8 mouse cellular contexts compared by ENCODE assay signal in genomic region chr16:66190801-66191200, GRCm38 (mm10).
DNase-seq lines count a peak whose midpoint lies in the region; ATAC-seq and TF ChIP-seq lines count a peak whose summit lies in the region.

No protein-coding gene starts in this region.

- H3K36me3 ChIP-seq in forebrain, postnatal 0 days (ENCODE audit: insufficient read depth) = no peaks in the 10 kb centered on the region
- H3K36me3 ChIP-seq in forebrain, embryonic 11.5 days (ENCODE audit: control insufficient read depth, insufficient read depth, low read length) = no peaks in the 10 kb centered on the region

- peak; percentile 80 for TF ChIP-seq CTCF in forebrain, postnatal 0 days (IDR thresholded peaks at IDR 0.05; ENCODE audit: low read depth)

- H3K27ac ChIP-seq in forebrain, postnatal 0 days (ENCODE audit: low read depth, low read length) = no peak overlapping the region
- H3K27ac ChIP-seq in forebrain, embryonic 11.5 days (ENCODE audit: low read depth, low read length) = no peak overlapping the region

- 24% methylated on average over 2 of the region's 2 CpGs for WGBS in forebrain, postnatal 0 days
- 32% methylated on average over 2 of the region's 2 CpGs for WGBS in forebrain, embryonic 11.5 days

- no peak overlapping the region for H3K4me2 ChIP-seq in forebrain, postnatal 0 days (ENCODE audit: low read depth)
- H3K4me2 ChIP-seq in forebrain, embryonic 11.5 days (ENCODE audit: low read depth, low read length, severe bottlenecking) = no peak overlapping the region

- no peak; the same call in 1 of the 2 replicates for ATAC-seq in forebrain, postnatal 0 days
- ATAC-seq in forebrain, embryonic 11.5 days (replicated peaks; ENCODE audit: low FRiP score) = no peak

- no peak overlapping the region for H3K9ac ChIP-seq in forebrain, postnatal 0 days
- no peak overlapping the region for H3K9ac ChIP-seq in forebrain, embryonic 11.5 days (ENCODE audit: low read length)

- H3K9me3 ChIP-seq in forebrain, postnatal 0 days (ENCODE audit: low read length) = no peaks in the 10 kb centered on the region
- H3K9me3 ChIP-seq in forebrain, embryonic 11.5 days (ENCODE audit: control insufficient read depth, low read length) = no peaks in the 10 kb centered on the region

- no peaks in the 10 kb centered on the region for H3K4me1 ChIP-seq in forebrain, postnatal 0 days (ENCODE audit: insufficient read depth)
- no peaks in the 10 kb centered on the region for H3K4me1 ChIP-seq in forebrain, embryonic 11.5 days (replicated peaks; ENCODE audit: control insufficient read depth, insufficient read depth, low read length)

- peak; percentile 81 for DNase-seq in forebrain, postnatal 0 days
- no peak for DNase-seq in forebrain, embryonic 11.5 days (ENCODE audit: low spot score)
- peak; percentile 4 for DNase-seq in lung, postnatal 10 days
- no peak for DNase-seq in lung, postnatal 4 days
- DNase-seq in cerebellum, postnatal 10 days = peak; percentile 65 to 81
- DNase-seq in left cerebral cortex, postnatal 4 days = peak; percentile 23
- DNase-seq in spleen, postnatal 36 days (ENCODE audit: low spot score in 2 of 2) = no peak
- DNase-seq in ovary, postnatal 36 days (ENCODE audit: low spot score) = no peak

- no peaks in the 10 kb centered on the region for H3K27me3 ChIP-seq in forebrain, postnatal 0 days (ENCODE audit: insufficient read depth, low read length)
- no peaks in the 10 kb centered on the region for H3K27me3 ChIP-seq in forebrain, embryonic 11.5 days (ENCODE audit: control insufficient read depth, insufficient read depth, low read length)

- intact Hi-C loops in left cerebral cortex, postnatal 4 days (cut with DNase I) = no loop called here

- H3K4me3 ChIP-seq in forebrain, postnatal 0 days (ENCODE audit: low read depth, low read length) = no peak overlapping the region
- H3K4me3 ChIP-seq in forebrain, embryonic 11.5 days (ENCODE audit: low read depth, low read length) = no peak overlapping the region

Comparison
In these comparisons a context has a peak if more than half of its experiments do, and no peak if none do; other contexts are left out.
1. DNase-seq: peak in forebrain, postnatal 0 days (single experiment), lung, postnatal 10 days (single experiment), cerebellum, postnatal 10 days (2 of 2) and left cerebral cortex, postnatal 4 days (single experiment); none in forebrain, embryonic 11.5 days (single experiment), lung, postnatal 4 days (0 of 2), spleen, postnatal 36 days (0 of 2) and ovary, postnatal 36 days (single experiment).